Mouse (Mus musculus) intestine, embryonic 14.5 days (tissue): ENCODE results near the gene Cd93. TPM values are rescaled to one million over a fixed set of nuclear protein-coding genes. Genes with fewer than 3 reads are reported as not detected.
A peak's percentile ranks its signal among the peaks of the same experiment; 100 is the strongest.

Experiments used
- ATAC-seq: fragments of 200-750 bp; cut with Nextera tagmentation; replicated peaks from 2 replicates; pipeline ENCODE4 v1.8.0; 2017; ENCODE audit warnings: low read depth, moderate number of reproducible peaks, moderate TSS enrichment, moderate library complexity; ENCODE audit not compliant: low FRiP score, low TSS enrichment
- DNase-seq: peaks from one replicate; pipeline ENCODE4 v3.0.0-alpha.2; 2018; ENCODE audit warnings: low spot score
- H3K27ac ChIP-seq: fragments of 300-500 bp; sonication (generic); 2 replicates; pipeline ENCODE4 v1.5.1; 2014; ENCODE audit warnings: low read depth, mild to moderate bottlenecking, control low read depth
- H3K27me3 ChIP-seq: fragments of 300-500 bp; sonication (generic); replicated peaks from 2 replicates; pipeline ENCODE4 v1.6.1; 2014; ENCODE audit warnings: low read length, control low read depth; ENCODE audit not compliant: control insufficient read depth, insufficient read depth
- H3K36me3 ChIP-seq: fragments of 300-500 bp; sonication (generic); 2 replicates; pipeline ENCODE4 v1.6.1; 2014; ENCODE audit warnings: low read length, control low read depth; ENCODE audit not compliant: control insufficient read depth, insufficient read depth
- H3K4me1 ChIP-seq: fragments of 300-500 bp; sonication (generic); replicated peaks from 2 replicates; pipeline ENCODE4 v1.6.1; 2014; ENCODE audit warnings: low read length, control low read depth, mixed read lengths; ENCODE audit not compliant: control insufficient read depth, insufficient read depth
- H3K4me2 ChIP-seq: fragments of 300-500 bp; sonication (generic); 2 replicates; pipeline ENCODE4 v1.6.1; 2014; ENCODE audit warnings: low read length
- H3K4me3 ChIP-seq: fragments of 300-500 bp; sonication (generic); 2 replicates; pipeline ENCODE4 v1.5.1; 2014; ENCODE audit warnings: low read depth, low read length, control low read depth, mixed read lengths
- H3K9ac ChIP-seq: fragments of 300-500 bp; sonication (generic); 2 replicates; pipeline ENCODE4 v1.6.1; 2014; ENCODE audit warnings: mild to moderate bottlenecking, low read length
- H3K9me3 ChIP-seq: fragments of 300-500 bp; sonication (generic); 2 replicates; pipeline ENCODE4 v1.6.1; 2016; ENCODE audit warnings: low read length, control low read depth; ENCODE audit not compliant: control insufficient read depth
- whole genome bisulfite sequencing: fragments of 180-500 bp; shearing (Covaris S2); extraction: QIAGEN DNeasy Blood & Tissue Kit; methylation state at CpG from one replicate; pipeline ENCODE4 v1.1.7; 2014; 5-methylcytosine and 5-hydroxymethylcytosine counted together
- polyA plus RNA-seq: library from polyadenylated mRNA; unstranded; fragments of >200 nt; fragmentation: Nextera tagmentation; extraction: Ambion mirVana; gene quantifications from 2 replicates; pipeline ENCODE4 v1.2.1, GENCODE M21; 2014

Gene Cd93
- polyA plus RNA-seq, 1 experiment from 2014 or later, result 10.6 TPM

DNA sequence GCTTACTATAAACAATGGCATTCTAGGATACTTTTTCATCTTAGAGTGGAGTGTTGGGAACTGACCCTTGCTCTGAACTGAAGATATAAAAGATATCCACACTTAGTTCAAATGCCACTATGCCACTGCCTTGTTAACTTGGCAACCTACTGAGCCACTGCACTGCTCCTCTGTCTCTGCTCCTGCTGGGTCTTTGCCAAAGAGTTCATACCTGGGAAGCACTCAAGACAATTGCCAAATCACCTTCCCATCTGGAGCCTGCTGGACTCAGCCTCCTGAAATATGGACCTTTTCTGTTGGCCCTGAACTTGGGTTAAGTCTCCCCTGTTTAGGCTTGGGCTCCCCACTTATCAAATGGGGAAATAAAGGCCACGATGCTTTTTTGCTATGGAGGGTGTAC lies 6.3 kb upstream of the Cd93 start:
- Histone ChIP-seq H3K4me3 (no peak overlapping the region), H3K27me3 (no peaks in the 10 kb centered on the region), H3K9ac (no peak overlapping the region), H3K4me1 (no peaks in the 10 kb centered on the region), H3K4me2 (no peak overlapping the region), H3K27ac (no peak overlapping the region), H3K36me3 (no peaks in the 10 kb centered on the region), H3K9me3 (no peaks in the 10 kb centered on the region)
- ATAC-seq (no peak), DNase-seq (no peak)
- WGBS, result 85% methylated on average over 1 of the region's 1 CpGs

GRCm38 (mm10) chr2:148446446-148446845 lies 3.1 kb upstream of the Cd93 start:
- no peaks in the 10 kb centered on the region for H3K4me1 ChIP-seq
- no peaks in the 10 kb centered on the region for H3K9me3 ChIP-seq
- ATAC-seq, result no peak
- H3K4me3 ChIP-seq, result no peak overlapping the region
- no peaks in the 10 kb centered on the region for H3K27me3 ChIP-seq
- 74% methylated on average over 3 of the region's 3 CpGs for WGBS
- no peaks in the 10 kb centered on the region for H3K36me3 ChIP-seq
- no peak for DNase-seq
- H3K27ac ChIP-seq, result no peak overlapping the region
- H3K9ac ChIP-seq, result no peak overlapping the region
- H3K4me2 ChIP-seq, result no peak overlapping the region

DNA sequence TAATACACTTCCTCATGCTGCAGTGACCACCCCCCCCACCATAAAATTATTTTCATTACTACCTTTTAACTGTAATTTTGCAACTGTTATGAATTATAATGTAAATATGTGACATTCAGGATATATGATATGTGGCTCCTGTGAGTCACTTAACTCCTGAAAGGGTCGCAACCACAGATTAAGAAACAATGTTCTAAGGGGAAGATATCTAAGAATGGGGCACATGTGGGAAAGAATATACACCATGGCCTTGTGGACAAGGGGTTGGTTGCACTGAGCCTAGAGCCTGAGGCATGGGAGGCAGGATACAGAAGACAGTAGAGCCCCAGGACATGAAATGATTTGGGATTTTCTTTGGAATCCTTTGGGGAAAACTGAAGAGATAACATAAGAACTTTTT lies 2.3 kb upstream of the Cd93 start:
- ATAC-seq, result no peak
- H3K27ac ChIP-seq, result no peak overlapping the region
- 80% methylated on average over 1 of the region's 1 CpGs for WGBS

GRCm38 (mm10) chr2:148444472-148444871 lies 1.1 kb upstream of the Cd93 start:
- Histone ChIP-seq H3K27ac (no peak overlapping the region), H3K4me3 (no peak overlapping the region)

More for the DNA sequence above, 2.3 kb upstream of the Cd93 start:
- no peak overlapping the region for H3K9ac ChIP-seq
- no peak overlapping the region for H3K4me2 ChIP-seq
- no peaks in the 10 kb centered on the region for H3K4me1 ChIP-seq
- DNase-seq, result no peak
- H3K27me3 ChIP-seq, result no peaks in the 10 kb centered on the region
- no peaks in the 10 kb centered on the region for H3K36me3 ChIP-seq
- no peaks in the 10 kb centered on the region for H3K9me3 ChIP-seq
- H3K4me3 ChIP-seq, result no peak overlapping the region

GRCm38 (mm10) chr2:148442710-148443109 lies 653 bp downstream of the Cd93 start:
- H3K36me3 ChIP-seq, result no peaks in the 10 kb centered on the region
- WGBS, result 84% methylated on average over 4 of the region's 4 CpGs
- peak overlapping the region; percentile 3; the same call in 1 of the 2 replicates for H3K4me3 ChIP-seq
- H3K27ac ChIP-seq, result peak overlapping the region; percentile 38; the same call in 1 of the 2 replicates
- H3K27me3 ChIP-seq, result no peaks in the 10 kb centered on the region
- no peak for DNase-seq
- no peak overlapping the region for H3K9ac ChIP-seq
- H3K4me1 ChIP-seq, result no peaks in the 10 kb centered on the region
- no peak overlapping the region for H3K4me2 ChIP-seq
- H3K9me3 ChIP-seq, result no peaks in the 10 kb centered on the region
- ATAC-seq, result no peak

More at GRCm38 (mm10) chr2:148444472-148444871, 1.1 kb upstream of the Cd93 start:
- WGBS, result 63% methylated on average over 1 of the region's 1 CpGs
- Histone ChIP-seq H3K9ac (no peak overlapping the region), H3K4me2 (no peak overlapping the region), H3K36me3 (no peaks in the 10 kb centered on the region), H3K4me1 (no peaks in the 10 kb centered on the region), H3K27me3 (no peaks in the 10 kb centered on the region), H3K9me3 (no peaks in the 10 kb centered on the region)
- ATAC-seq (no peak), DNase-seq (no peak)

GRCm38 (mm10) chr2:148442172-148442571 lies 1.2 kb downstream of the Cd93 start:
- DNase-seq, result no peak
- WGBS, result 89% methylated on average over 4 of the region's 4 CpGs

GRCm38 (mm10) chr2:148441421-148441820 lies 1.9 kb downstream of the Cd93 start:
- H3K9ac ChIP-seq, result no peak overlapping the region
- H3K36me3 ChIP-seq, result no peaks in the 10 kb centered on the region
- no peak overlapping the region for H3K4me2 ChIP-seq
- H3K4me1 ChIP-seq, result no peaks in the 10 kb centered on the region
- H3K4me3 ChIP-seq, result peak overlapping the region; percentile 15
- no peak overlapping the region for H3K27ac ChIP-seq
- H3K9me3 ChIP-seq, result no peaks in the 10 kb centered on the region
- no peaks in the 10 kb centered on the region for H3K27me3 ChIP-seq
- 84% methylated on average over 10 of the region's 10 CpGs for WGBS
- DNase-seq, result no peak
- ATAC-seq, result no peak

More at GRCm38 (mm10) chr2:148442172-148442571, 1.2 kb downstream of the Cd93 start:
- peak overlapping the region; percentile 15; the same call in 1 of the 2 replicates for H3K4me3 ChIP-seq
- H3K36me3 ChIP-seq, result no peaks in the 10 kb centered on the region
- no peak overlapping the region for H3K27ac ChIP-seq
- H3K9ac ChIP-seq, result no peak overlapping the region
- H3K4me1 ChIP-seq, result no peaks in the 10 kb centered on the region
- H3K4me2 ChIP-seq, result no peak overlapping the region
- no peaks in the 10 kb centered on the region for H3K9me3 ChIP-seq
- no peaks in the 10 kb centered on the region for H3K27me3 ChIP-seq
- no peak for ATAC-seq

GRCm38 (mm10) chr2:148439691-148440276 lies 3.6 kb downstream of the Cd93 start:
- Histone ChIP-seq H3K9ac (no peak overlapping the region), H3K9me3 (no peaks in the 10 kb centered on the region), H3K36me3 (no peaks in the 10 kb centered on the region), H3K27me3 (no peaks in the 10 kb centered on the region), H3K4me3 (0 out of 2 replicates have a peak overlapping the region, but pooled peaks have one; percentile 10), H3K4me1 (no peaks in the 10 kb centered on the region), H3K4me2 (peak overlapping the region; percentile 28; the same call in 1 of the 2 replicates), H3K27ac (no peak overlapping the region)
- WGBS, result 53% methylated on average over 3 of the region's 3 CpGs
- DNase-seq, result no peak
- no peak for ATAC-seq

GRCm38 (mm10) chr2:148436285-148436684 lies 7.1 kb downstream of the Cd93 start:
- Histone ChIP-seq H3K36me3 (no peaks in the 10 kb centered on the region), H3K4me1 (peaks cover 5% of the 10 kb centered on the region; the same call in 1 of the 2 replicates), H3K27me3 (no peaks in the 10 kb centered on the region), H3K4me2 (no peak overlapping the region), H3K9me3 (no peaks in the 10 kb centered on the region), H3K9ac (no peak overlapping the region), H3K27ac (no peak overlapping the region), H3K4me3 (no peak overlapping the region)
- ATAC-seq (no peak), DNase-seq (no peak)
- 60% methylated on average over 3 of the region's 3 CpGs for WGBS
